Mouse (Mus musculus) kidney, adult 2 months (tissue): Measurements from ENCODE around the gene Rad54l.

Experiments
- CTCF ChIP-seq: fragments of 200-500 bp; conservative IDR thresholded peaks from 2 replicates; pipeline ENCODE4 v1.5.1; 2011; ENCODE audit warnings: low read depth, mild to moderate bottlenecking, control low read depth, low read length, moderate library complexity, mixed read lengths; ENCODE audit not compliant: insufficient read depth, insufficient read length
- POLR2A ChIP-seq: fragments of 200-500 bp; IDR thresholded peaks from one replicate; pipeline ENCODE4 v1.6.1; 2011; ENCODE audit warnings: low read depth, low read length, control low read depth

- TF ChIP-seq CTCF: no peak
- TF ChIP-seq POLR2A: no peak
Observed at GRCm38 (mm10) chr4:116159912-116160311, 36.4 kb upstream of the Rad54l start.
